Mouse (Mus musculus) MEL (cell line): ENCODE measurements around the gene Dyx1c1. TPM values are rescaled to one million over a fixed set of nuclear protein-coding genes. Genes with fewer than 3 reads are reported as not detected.

Source experiments
- DNase-seq: peaks from one replicate; pipeline ENCODE4 v3.0.0; 2011; ENCODE audit warnings: low read depth, low spot score
- H3K27ac ChIP-seq: 2 replicates; pipeline ENCODE4 v1.5.1; 2012; ENCODE audit warnings: low read depth, mild to moderate bottlenecking, control low read depth, low read length, moderate library complexity; ENCODE audit not compliant: control insufficient read depth
- H3K27me3 ChIP-seq, 2 experiments: fragments of 150-350 bp in 1 of 2; sonication (generic) in 1 of 2; 2 replicates each; pipeline ENCODE4 v1.6.1; 2012; ENCODE audit warnings: low read length in 2 of 2, mild to moderate bottlenecking in 2 of 2, improper control_type of control experiment in 1 of 2, moderate library complexity in 1 of 2; ENCODE audit not compliant: insufficient read depth in 2 of 2, control insufficient read depth in 1 of 2
- H3K36me3 ChIP-seq, 2 experiments: 2 replicates each; pipeline ENCODE4 v1.6.1; 2012 to 2014; ENCODE audit warnings: low read length in 2 of 2, improper control_type of control experiment in 1 of 2, inconsistent platforms in 1 of 2, mild to moderate bottlenecking in 1 of 2; ENCODE audit not compliant: insufficient read depth in 2 of 2, control insufficient read depth in 1 of 2
- H3K4me1 ChIP-seq, 2 experiments: fragments of 150-350 bp in 1 of 2; sonication (generic) in 1 of 2; 2 replicates each; pipeline ENCODE4 v1.6.1; 2012; ENCODE audit warnings: low read length in 2 of 2, improper control_type of control experiment in 1 of 2, mild to moderate bottlenecking in 1 of 2; ENCODE audit not compliant: insufficient read depth in 2 of 2, control insufficient read depth in 1 of 2
- H3K4me3 ChIP-seq, 2 experiments: fragments of 150-350 bp in 1 of 2; sonication (generic) in 1 of 2; 2 replicates each; pipeline ENCODE4 v1.5.1; 2012; ENCODE audit warnings: low read depth in 2 of 2, low read length in 2 of 2, mild to moderate bottlenecking in 2 of 2, moderate library complexity in 2 of 2, control low read depth in 1 of 2, improper control_type of control experiment in 1 of 2; ENCODE audit not compliant: control insufficient read depth in 1 of 2, insufficient read depth in 1 of 2
- H3K79me2 ChIP-seq: 2 replicates; pipeline ENCODE4 v1.6.1; 2012; ENCODE audit warnings: mild to moderate bottlenecking, low read length, moderate library complexity; ENCODE audit not compliant: control insufficient read depth, poor library complexity, insufficient read depth
- H3K9ac ChIP-seq: 2 replicates; pipeline ENCODE4 v1.6.1; 2012; ENCODE audit warnings: low read depth, mild to moderate bottlenecking, control low read depth, low read length, moderate library complexity; ENCODE audit not compliant: control insufficient read depth, poor library complexity, severe bottlenecking
- H3K9me3 ChIP-seq: fragments of 150-350 bp; sonication (generic); replicated peaks from 2 replicates; pipeline ENCODE4 v1.6.1; 2012; ENCODE audit warnings: mild to moderate bottlenecking, low read length, improper control_type of control experiment, moderate library complexity; ENCODE audit not compliant: insufficient read depth
- CHD1 ChIP-seq: IDR thresholded peaks from 2 replicates; pipeline ENCODE4 v1.6.1; 2012; ENCODE audit warnings: low read depth, mild to moderate bottlenecking, inconsistent platforms, low read length, improper control_type of control experiment
- CHD2 ChIP-seq: IDR thresholded peaks from 2 replicates; pipeline ENCODE4 v1.6.1; 2011; ENCODE audit warnings: low read length, improper control_type of control experiment
- EP300 ChIP-seq, 2 experiments: IDR thresholded peaks; 2 replicates each; pipeline ENCODE4 v1.6.1; 2011; ENCODE audit warnings: improper control_type of control experiment in 2 of 2, low read length in 2 of 2, low read depth in 1 of 2, mild to moderate bottlenecking in 1 of 2
- GABPA ChIP-seq: IDR thresholded peaks from 2 replicates; pipeline ENCODE4 v1.6.1; 2012; ENCODE audit warnings: low read depth, mild to moderate bottlenecking, inconsistent platforms, low read length, improper control_type of control experiment, moderate library complexity
- GATA1 ChIP-seq: IDR thresholded peaks from 2 replicates; pipeline ENCODE4 v1.6.1; 2011; ENCODE audit warnings: low read depth, low read length, improper control_type of control experiment
- JUND ChIP-seq: IDR thresholded peaks from 2 replicates; pipeline ENCODE4 v1.6.1; 2011; ENCODE audit warnings: low read depth, mild to moderate bottlenecking, improper control_type of control experiment, low read length
- KAT2A ChIP-seq: conservative IDR thresholded peaks from 2 replicates; pipeline ENCODE4 v1.6.1; 2012; ENCODE audit warnings: low read depth, low read length, improper control_type of control experiment, inconsistent platforms
- MYB ChIP-seq: IDR thresholded peaks from 2 replicates; pipeline ENCODE4 v1.6.1; 2011; ENCODE audit warnings: mild to moderate bottlenecking, low read depth, low read length, improper control_type of control experiment
- MYC ChIP-seq: IDR thresholded peaks from 2 replicates; pipeline ENCODE4 v1.6.1; 2011; ENCODE audit warnings: low read depth, mild to moderate bottlenecking, low read length, improper control_type of control experiment, moderate library complexity
- NELFE ChIP-seq: IDR thresholded peaks from 2 replicates; pipeline ENCODE4 v1.6.1; 2011; ENCODE audit warnings: low read depth, low read length, improper control_type of control experiment
- RAD21 ChIP-seq: IDR thresholded peaks from 2 replicates; pipeline ENCODE4 v1.6.1; 2011; ENCODE audit warnings: mild to moderate bottlenecking, low read depth, low read length, improper control_type of control experiment
- RCOR1 ChIP-seq: IDR thresholded peaks from 2 replicates; pipeline ENCODE4 v1.6.1; 2012; ENCODE audit warnings: low read depth, mild to moderate bottlenecking, inconsistent platforms, low read length, improper control_type of control experiment
- SIN3A ChIP-seq: IDR thresholded peaks from 2 replicates; pipeline ENCODE4 v1.6.1; 2012; ENCODE audit warnings: low read length, improper control_type of control experiment, inconsistent platforms
- TCF12 ChIP-seq: IDR thresholded peaks from 2 replicates; pipeline ENCODE4 v1.6.1; 2014; ENCODE audit warnings: low read depth, mild to moderate bottlenecking, inconsistent platforms, low read length, improper control_type of control experiment, moderate library complexity
- USF1 ChIP-seq: IDR thresholded peaks from 2 replicates; pipeline ENCODE4 v1.6.1; 2014; ENCODE audit warnings: low read depth, mild to moderate bottlenecking, inconsistent platforms, low read length, improper control_type of control experiment, moderate library complexity
- polyA plus RNA-seq, 2 experiments: library from polyadenylated mRNA; stranded (reverse) in 1 of 2; unstranded in 1 of 2; fragments of >175 nt in 1 of 2; fragments of >200 nt in 1 of 2; gene quantifications; 2 replicates each; pipeline versions ENCODE4 v1.2.1 to v1.2.4; 2012; ENCODE audit warnings: low replicate concordance in 2 of 2, low read depth in 1 of 2; ENCODE audit not compliant: insufficient read length in 2 of 2, insufficient read depth in 1 of 2, missing spikeins in 1 of 2
- total RNA-seq: library from RNA; depleted of rRNA; stranded (reverse); fragments of 300-350 nt; gene quantifications from 2 replicates; pipeline ENCODE4 v1.2.3, GENCODE M21; 2012; rRNA removed

The Dyx1c1 gene
- total and polyA plus RNA-seq, 3 experiments = 1.0 to 2.0 TPM; not detected in 1

GRCm38 (mm10) chr9:73014724-73015123 lies 56.1 kb downstream of the Dyx1c1 start (continued):
- TF ChIP-seq MYC (no peak), KAT2A (no peak), RCOR1 (no peak)

DNA sequence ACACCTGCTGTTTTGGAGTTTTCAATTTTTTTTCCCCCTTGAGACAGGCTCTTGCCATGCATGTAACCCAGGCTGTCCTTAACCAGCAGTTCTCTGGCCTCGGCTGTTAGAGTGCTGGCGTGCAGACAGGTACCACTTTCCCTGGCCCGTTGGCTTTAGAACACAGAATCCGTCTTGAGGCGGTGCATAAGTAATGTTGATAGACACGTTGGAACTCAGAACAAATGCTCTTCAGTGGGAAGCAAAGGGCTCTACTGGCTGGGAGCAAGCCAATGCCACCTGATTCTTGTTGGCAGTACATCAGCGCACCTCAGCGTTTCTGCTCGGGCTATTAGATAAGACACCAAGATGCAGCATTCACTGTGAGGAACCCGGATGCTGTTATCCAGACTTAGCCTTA lies 61.3 kb downstream of the Dyx1c1 start:
- no peak for TF ChIP-seq NELFE
- no peak for TF ChIP-seq GABPA
- no peak for TF ChIP-seq GATA1
- TF ChIP-seq CHD2 = no peak
- TF ChIP-seq SIN3A = no peak
- no peak for TF ChIP-seq JUND
- TF ChIP-seq, all 39 proteins: peak for 0
- Histone ChIP-seq H3K79me2 (no peaks in the 10 kb centered on the region), H3K9me3 (no peaks in the 10 kb centered on the region), H3K9ac (no peak overlapping the region), H3K4me3 (no peak overlapping the region), H3K27me3 (no peaks in the 10 kb centered on the region), H3K36me3 (no peaks in the 10 kb centered on the region; a peak in 1 of 4 replicates), H3K4me1 (no peaks in the 10 kb centered on the region), H3K27ac (no peak overlapping the region)
- DNase-seq = no peak

DNA sequence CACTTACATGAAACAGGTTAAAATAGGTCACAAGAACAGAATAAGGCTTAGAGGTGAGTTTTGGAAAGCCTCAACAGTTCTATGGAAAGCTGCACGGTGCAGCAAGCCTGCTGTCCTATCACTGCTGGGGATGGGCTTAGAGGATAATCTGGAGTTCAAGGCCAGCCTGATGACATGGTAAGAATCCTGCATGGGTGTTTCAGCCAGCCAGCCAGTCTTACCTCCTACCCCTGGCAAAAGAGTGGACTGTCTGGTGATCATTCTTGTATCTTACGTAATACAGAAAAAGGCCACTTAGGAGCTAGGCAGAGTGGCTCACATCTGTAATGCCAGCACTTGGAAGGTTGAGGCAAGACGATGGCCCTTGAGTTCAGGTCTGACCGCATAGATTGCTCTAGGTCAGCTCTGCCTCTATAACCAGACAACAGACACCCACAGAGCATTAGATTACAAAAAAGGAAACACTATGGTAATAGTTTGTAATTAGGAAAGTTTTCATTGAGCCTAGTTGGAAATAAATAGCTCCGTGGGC lies 62.0 kb downstream of the Dyx1c1 start:
- no peak for TF ChIP-seq GABPA
- no peak for TF ChIP-seq CHD1
- no peak for TF ChIP-seq SIN3A
- TF ChIP-seq TCF12 = no peak
- TF ChIP-seq RAD21 = no peak
- TF ChIP-seq MYB = no peak
- TF ChIP-seq USF1 = no peak
- TF ChIP-seq MYC = no peak
- TF ChIP-seq EP300 (IDR thresholded peaks at IDR 0.05; ENCODE audit: low read depth in 1 of 2, low read length in 2 of 2) = no peak
- Histone ChIP-seq H3K4me1 (no peaks in the 10 kb centered on the region), H3K27me3 (no peaks in the 10 kb centered on the region), H3K36me3 (no peaks in the 10 kb centered on the region; a peak in 1 of 4 replicates), H3K9ac (no peak overlapping the region), H3K9me3 (no peaks in the 10 kb centered on the region), H3K4me3 (no peak overlapping the region), H3K27ac (no peak overlapping the region), H3K79me2 (no peaks in the 10 kb centered on the region)
- no peak for DNase-seq

Other genes starting within 250 kb of the Dyx1c1 start
- gene Prtg, start 151.9 kb upstream of the Dyx1c1 start, total RNA-seq = not detected in 2 replicates
- gene Prtg, start 151.9 kb upstream of the Dyx1c1 start, polyA plus RNA-seq = not detected
- not detected in 2 replicates for gene Pygo1, start 33.1 kb upstream of the Dyx1c1 start, total RNA-seq
- not detected for gene Pygo1, start 33.1 kb upstream of the Dyx1c1 start, polyA plus RNA-seq
- not detected in 2 replicates for gene Gm44503, start 67 bp downstream of the Dyx1c1 start, total RNA-seq
- not detected for gene Gm44503, start 67 bp downstream of the Dyx1c1 start, polyA plus RNA-seq
- 2.3 and 3.4 TPM in 2 replicates for gene Ccpg1os, start 26.6 kb downstream of the Dyx1c1 start, total RNA-seq
- gene Ccpg1os, start 26.6 kb downstream of the Dyx1c1 start, polyA plus RNA-seq = 1 to 10 TPM in 1 of 2 experiments, not detected in 1; 4.6 TPM
- gene Ccpg1, start 26.6 kb downstream of the Dyx1c1 start, total RNA-seq = 2.1 and 2.9 TPM in 2 replicates
- 10 to 100 TPM in 1 of 2 experiments, not detected in 1; 12.5 TPM for gene Ccpg1, start 26.6 kb downstream of the Dyx1c1 start, polyA plus RNA-seq
- gene Pigb, start 81.6 kb downstream of the Dyx1c1 start, total RNA-seq = 3.5 and 3.7 TPM in 2 replicates
- gene Pigb, start 81.6 kb downstream of the Dyx1c1 start, polyA plus RNA-seq = 10 to 100 TPM in 1 of 2 experiments, not detected in 1; 12.0 TPM
- 8.6 and 8.8 TPM in 2 replicates for gene Rab27a, start 86.1 kb downstream of the Dyx1c1 start, total RNA-seq
- 10 to 100 TPM in 1 of 2 experiments, not detected in 1; 11.2 TPM for gene Rab27a, start 86.1 kb downstream of the Dyx1c1 start, polyA plus RNA-seq
- not detected in 2 replicates for gene Khdc3, start 143.1 kb downstream of the Dyx1c1 start, total RNA-seq
- gene Khdc3, start 143.1 kb downstream of the Dyx1c1 start, polyA plus RNA-seq = not detected
- not detected in 2 replicates for gene Gm20509, start 143.7 kb downstream of the Dyx1c1 start, total RNA-seq
- gene Gm20509, start 143.7 kb downstream of the Dyx1c1 start, polyA plus RNA-seq = not detected
- gene Rsl24d1, start 154.6 kb downstream of the Dyx1c1 start, total RNA-seq = 203 and 234 TPM in 2 replicates
- 100 to 1,000 TPM in 1 of 2 experiments, not detected in 1; 195 TPM for gene Rsl24d1, start 154.6 kb downstream of the Dyx1c1 start, polyA plus RNA-seq